Mouse (Mus musculus) layer of hippocampus, postnatal 25 days (tissue): ENCODE measurements around the gene Mns1. TPM values are rescaled to one million over a fixed set of nuclear protein-coding genes. Genes with fewer than 3 reads are reported as not detected.
"Not testable (repeated sequence)": the region's sequence is repeated elsewhere in the genome, so short reads cannot be mapped to it uniquely, and the experiment has no call there.

Source experiments
- DNase-seq, 2 experiments: peaks; one replicate each; pipeline ENCODE4 v3.0.0; 2022; ENCODE audit warnings: mixed read lengths in 2 of 2, low spot score in 1 of 2; ENCODE audit errors: extremely low spot score in 1 of 2
- total RNA-seq, 2 experiments: library from RNA; stranded (reverse); gene quantifications; 2 replicates each; pipeline ENCODE4 v1.2.3; 2021

Mns1 gene
- total RNA-seq: 1 to 10 TPM in 1 of 2 experiments, under 1 TPM in 1; 0.73 to 1.0 TPM

- peak; percentile 81 to 86 for DNase-seq
These were observed at the start of gene Mns1 for GRCm38 (mm10) chr9:72437822-72438701. Mns1 (plus strand) TSS chr9:72438011.

- DNase-seq: no peak
These were observed 48.9 kb upstream of the Mns1 start for GRCm38 (mm10) chr9:72388934-72389333.

DNA sequence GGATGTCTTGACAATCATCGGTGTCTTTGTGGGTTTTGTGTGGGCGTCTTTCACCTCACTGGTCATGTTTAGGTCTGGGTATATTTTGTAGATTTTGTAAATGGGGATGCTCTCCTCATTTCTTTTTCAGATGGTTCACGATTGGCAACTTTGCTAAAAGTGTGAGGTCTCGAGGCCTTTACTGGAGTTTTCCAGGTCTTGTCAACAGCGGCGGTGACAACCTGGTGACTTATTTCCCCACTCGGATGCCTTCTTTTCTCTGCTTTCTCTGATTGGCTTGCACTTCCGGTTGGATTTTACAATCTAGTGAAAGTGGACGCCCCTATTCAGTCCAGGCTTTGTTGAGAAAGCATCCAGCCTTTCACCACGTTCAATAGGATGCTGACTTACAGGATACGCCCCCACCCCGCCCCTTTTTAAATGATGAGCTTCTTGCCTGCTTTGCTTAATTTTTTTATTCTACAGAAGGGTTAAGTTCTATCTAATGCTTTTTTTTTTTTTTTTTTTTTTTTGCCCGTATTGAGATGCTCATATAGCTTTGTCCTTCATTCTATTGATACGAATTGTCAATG lies 48.3 kb upstream of the Mns1 start:
- no peak for DNase-seq

DNA sequence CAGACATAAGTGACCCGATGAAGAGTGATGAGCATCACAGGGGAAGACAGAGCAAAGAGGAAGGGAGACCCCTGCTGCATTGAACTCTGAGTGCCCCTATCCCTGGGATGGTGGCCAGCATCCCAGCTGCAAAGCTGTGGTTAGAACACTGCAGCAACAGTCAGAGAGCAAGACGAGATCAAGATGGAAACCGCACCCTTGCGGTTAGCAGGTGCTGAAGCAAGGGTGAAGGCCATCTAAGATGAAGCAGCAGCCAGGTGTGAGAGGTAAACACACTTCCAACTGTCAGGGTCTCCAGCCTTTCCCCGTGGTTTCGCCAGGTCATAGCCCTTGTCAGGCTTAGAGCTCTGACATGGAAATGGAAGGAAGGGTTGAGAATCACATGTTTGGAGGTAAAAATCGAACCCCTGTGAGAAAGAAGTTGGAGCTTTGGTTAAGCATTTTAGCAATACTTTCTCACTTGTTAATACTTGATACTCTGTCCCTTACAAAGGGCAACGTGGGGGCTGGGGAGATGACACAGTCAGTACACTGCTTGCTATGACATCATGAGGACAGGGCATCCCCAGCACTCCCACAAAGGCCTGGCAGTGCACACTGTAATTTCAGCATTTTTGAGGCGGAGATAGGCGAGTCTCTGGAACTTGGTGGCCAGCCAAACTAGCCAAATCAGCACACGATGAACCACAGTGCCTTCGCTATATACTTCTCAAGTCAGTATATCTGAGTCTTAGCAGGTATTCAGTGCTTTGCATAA lies 47.3 kb upstream of the Mns1 start:
- DNase-seq: no peak

DNA sequence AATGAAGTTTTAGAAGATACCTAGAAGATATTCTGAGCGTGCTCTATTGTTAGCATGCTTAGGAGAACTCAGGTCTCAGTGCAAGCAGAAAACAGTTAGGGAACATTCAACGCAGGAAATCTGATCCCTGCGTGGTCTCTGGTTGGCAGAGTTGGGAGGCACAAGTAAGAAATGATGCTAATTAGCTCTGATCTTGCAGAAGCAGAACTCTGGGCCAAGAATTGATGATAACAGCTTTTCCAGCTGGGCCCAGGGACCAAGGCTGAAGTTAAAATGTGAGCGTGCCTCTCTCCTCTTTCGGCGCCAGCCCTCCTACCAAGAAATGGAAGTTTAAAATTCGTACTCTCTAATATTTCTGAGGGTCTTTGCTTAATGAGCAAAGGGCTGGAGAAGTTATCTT lies 45.1 kb upstream of the Mns1 start:
- DNase-seq: no peak

- no peak for DNase-seq
These were observed 44.6 kb upstream of the Mns1 start for GRCm38 (mm10) chr9:72393238-72393637.

DNA sequence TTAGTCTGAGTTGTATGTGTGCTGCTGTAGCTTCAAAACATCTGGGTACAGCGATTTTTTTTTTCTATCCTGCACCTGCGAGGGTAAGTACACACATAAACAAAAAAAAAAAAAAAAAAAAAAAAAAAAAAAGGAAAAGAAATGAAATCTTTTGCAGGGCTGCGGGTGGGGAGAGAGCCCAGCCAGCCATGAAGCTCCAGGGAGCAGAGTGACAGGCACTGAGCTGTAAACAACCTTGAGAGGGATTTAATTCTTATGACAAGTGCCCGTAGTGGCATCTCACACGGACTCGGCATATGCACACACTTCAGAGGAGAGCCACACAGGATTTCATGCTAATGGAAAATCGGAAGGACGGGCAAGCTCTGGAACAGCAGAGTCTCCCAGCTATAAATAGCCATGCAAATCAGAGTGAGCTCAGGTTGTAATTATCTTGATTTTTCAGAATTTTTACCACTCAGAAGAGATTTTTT lies 43.9 kb upstream of the Mns1 start:
- no peak for DNase-seq

DNA sequence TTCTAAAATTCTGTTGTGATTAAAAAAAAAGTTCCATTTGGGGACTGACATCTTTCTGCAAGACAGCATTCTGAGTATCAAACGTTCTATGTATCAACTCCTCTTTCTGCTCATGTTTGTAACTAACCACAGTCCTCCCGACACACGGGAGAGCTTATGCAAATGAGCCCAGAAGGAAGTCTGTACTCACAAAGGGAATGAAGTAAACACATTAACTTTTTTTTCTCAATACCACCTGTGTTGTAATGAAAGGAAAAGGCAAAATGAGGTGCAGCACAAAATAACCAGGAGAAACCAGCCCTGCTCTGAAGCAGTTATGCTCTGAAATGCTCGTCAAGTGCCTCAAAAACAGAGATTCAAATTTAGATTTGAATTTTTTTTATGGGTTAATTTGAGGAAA lies 37.7 kb upstream of the Mns1 start:
- DNase-seq: no peak

GRCm38 (mm10) chr9:72401769-72402168 lies 36.0 kb upstream of the Mns1 start:
- not testable (repeated sequence) for DNase-seq

DNA sequence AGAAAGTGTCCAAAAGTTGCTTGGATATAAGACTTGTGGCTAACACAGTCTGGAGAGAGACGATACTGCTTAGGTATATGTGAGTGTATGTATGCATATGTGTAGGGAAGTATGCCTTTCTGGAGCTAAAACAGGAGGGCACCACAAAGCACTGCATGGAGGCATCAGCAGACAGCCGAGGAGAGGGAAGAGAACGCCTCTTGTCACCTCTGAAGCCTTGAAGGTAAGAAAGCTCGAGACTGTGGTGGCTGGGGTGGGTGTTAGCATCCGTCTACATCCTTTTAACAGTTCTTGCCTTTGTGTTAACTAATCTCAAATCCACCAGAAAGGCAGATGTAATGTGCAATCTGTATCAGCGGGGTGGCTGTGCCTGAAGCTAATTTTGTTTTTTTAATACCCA lies 34.4 kb upstream of the Mns1 start:
- DNase-seq: no peak

- no peak for DNase-seq
These were observed 33.4 kb upstream of the Mns1 start for GRCm38 (mm10) chr9:72404446-72404845.

DNA sequence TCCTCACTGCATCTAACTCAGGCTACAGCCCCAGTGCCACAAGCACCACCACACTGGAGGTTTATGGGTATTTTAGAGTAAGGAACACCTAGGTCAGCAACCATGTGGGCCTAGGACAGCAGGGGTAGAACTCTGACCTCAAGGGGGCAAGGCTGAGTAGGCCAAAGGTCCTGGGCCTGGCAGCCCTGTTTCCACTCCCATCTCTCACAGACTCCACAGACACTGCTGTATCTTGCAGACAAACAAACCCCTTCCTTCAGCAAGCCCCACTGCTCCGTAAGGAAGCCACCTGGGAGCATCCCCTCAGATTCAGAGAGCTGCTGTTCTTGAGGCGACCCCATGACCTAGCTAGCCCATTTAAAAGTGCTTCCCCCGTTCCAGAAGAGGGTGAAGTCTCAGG lies 32.9 kb upstream of the Mns1 start:
- DNase-seq: no peak

GRCm38 (mm10) chr9:72405882-72406638 lies 31.8 kb upstream of the Mns1 start:
- DNase-seq: no peak

DNA sequence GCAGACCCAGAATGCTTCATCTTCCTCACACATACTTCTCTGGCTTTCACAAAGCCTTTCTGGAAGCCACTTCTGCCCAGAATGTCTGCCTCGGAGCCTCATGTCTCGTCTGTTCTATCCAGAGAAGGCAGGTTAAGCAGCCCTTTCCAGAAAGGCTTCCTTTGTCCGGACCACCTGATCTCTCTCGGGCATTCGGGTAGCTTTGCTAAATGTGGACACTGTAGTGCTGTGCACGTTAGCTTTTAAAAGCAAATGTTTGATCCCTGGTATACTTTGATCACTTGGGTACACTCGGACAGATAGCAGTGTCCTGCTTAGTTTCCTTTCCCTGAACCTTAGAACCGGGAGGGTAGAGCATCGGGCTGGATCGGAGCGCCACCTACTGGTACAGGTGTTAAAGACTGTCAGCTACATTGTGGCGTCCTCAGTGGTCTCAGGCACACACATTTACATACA lies 29.7 kb upstream of the Mns1 start:
- peak; percentile 72 to 93 for DNase-seq

DNA sequence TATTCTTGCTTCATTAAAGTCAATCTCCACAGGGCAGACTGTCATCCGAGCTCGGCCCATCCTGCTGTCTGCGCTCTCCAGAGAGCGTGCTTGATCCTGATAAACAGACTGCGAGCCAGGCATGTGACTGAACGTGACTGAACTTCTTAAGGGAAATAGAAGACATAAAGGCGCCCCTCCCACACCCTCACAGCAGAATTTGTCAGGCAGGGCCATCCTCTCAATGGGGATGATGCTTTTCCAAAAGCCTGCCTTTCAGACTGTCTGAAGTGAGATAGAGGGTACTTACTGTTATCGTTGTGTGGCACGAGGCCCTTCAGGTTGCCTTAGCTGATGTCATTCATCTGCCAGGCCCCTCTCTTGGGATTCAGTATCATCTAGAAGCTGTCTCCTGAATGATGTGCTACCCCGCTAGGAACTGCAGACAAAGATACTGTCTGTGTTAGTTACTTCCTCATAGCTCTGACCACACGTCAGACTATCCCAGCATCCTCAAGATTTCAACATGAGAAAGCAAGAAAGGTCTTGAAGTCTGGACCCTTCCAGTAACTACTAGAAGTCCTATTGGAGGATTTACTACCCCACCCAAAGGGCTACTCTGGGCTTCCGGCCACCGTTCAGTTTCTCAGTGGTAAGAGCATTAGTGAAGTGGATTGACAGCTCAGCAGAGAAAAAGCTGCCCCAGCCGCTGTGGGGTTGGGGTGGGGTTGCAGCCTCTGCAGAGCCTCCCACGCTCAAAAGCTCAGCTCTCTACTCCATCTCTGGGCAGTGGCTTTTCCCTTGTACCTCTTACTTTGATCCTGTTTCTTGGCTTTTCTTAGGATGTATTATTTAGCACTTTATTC lies 28.2 kb upstream of the Mns1 start:
- DNase-seq: no peak

- no peak for DNase-seq
These were observed 26.1 kb upstream of the Mns1 start for GRCm38 (mm10) chr9:72411746-72412145.

DNA sequence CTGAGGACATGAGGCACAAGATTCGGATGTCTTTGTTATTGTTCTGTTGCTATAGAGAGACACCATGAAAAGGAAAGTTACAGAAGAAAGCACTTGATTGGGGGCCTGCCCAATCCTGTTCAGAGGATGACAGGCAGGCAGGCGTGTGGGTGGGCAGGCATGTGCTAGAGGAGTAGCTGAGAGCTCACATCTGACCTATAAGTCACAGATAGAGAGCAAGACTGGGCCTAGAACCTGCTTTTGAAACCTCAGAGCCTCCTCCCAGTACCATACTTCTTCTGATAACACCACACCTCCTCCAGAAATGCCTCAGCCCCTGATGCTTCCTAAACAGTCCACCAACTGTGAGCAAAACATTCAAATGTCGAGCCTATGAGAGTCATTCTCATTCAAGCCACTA lies 19.4 kb upstream of the Mns1 start:
- DNase-seq: no peak

DNA sequence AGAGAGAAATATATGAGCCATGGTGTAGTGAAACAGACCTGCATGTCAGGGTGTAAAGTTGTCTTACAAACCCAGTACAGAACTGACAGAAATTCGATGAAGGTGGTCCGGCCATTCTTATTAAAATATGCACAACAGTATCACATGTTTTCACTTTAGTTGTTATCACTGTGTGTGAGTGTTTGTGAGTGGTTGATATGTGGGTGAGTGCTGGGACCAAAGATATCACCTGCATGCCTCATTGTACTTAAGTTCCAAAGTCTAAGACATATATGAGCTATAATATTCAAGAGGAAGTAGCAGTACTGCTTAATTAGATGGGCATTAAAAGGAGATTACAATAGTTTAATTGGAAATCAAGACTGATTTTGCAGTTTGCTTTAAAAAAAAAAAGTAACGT lies 17.3 kb upstream of the Mns1 start:
- DNase-seq: no peak

- DNase-seq: no peak
These were observed 15.5 kb upstream of the Mns1 start for GRCm38 (mm10) chr9:72422284-72422683.
